Mouse (Mus musculus): Measurements from ENCODE around the gene Gxylt1. TPM values are rescaled to one million over a fixed set of nuclear protein-coding genes. Genes with fewer than 3 reads are reported as not detected.
A peak's percentile ranks its signal among the peaks of the same experiment; 100 is the strongest.
"Not testable (repeated sequence)": the region's sequence is repeated elsewhere in the genome, so short reads cannot be mapped to it uniquely, and the experiment has no call there.

Gene Gxylt1
- total RNA-seq, 2 experiments from 2014 or later = 5.0 to 5.4 TPM

DNA sequence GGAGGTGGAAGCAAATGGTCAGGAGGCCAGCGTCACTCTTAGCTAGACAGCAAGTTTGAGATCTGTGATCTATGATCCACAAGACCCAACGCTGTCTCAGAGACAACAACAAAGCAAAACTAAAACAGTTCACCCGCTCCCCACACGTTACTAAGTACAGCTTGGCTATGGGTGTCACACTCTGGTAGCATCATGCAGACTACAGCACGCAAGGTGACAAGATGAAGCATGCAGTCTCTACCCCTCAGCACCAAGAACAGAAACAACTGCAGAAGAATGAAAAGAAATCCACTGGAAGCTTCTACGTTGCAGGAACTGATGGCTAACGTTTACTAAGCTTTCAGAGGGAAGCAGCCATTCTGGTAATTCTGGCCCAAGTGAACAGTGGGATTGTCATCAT lies 11.4 kb downstream of the Gxylt1 start:
- no peak for DNase-seq

DNA sequence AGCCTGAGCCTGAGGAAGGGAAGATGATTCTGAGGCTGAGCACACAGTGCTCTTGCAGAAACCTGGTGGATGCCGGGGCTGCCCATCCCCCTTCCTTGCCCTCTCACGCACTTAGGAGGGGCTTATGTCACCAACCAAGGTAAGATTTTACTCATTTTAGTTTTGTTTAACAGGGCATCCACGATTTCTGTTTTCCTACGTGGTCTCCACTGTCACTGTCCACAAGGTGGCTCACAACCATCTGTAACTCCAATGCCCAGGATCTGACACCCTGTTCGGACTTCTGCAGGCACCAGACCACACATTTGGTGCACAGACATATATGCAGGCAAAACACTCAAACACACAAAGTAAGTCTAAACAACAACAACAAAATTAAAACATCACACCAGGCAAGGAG lies 12.2 kb downstream of the Gxylt1 start:
- DNase-seq = no peak

DNA sequence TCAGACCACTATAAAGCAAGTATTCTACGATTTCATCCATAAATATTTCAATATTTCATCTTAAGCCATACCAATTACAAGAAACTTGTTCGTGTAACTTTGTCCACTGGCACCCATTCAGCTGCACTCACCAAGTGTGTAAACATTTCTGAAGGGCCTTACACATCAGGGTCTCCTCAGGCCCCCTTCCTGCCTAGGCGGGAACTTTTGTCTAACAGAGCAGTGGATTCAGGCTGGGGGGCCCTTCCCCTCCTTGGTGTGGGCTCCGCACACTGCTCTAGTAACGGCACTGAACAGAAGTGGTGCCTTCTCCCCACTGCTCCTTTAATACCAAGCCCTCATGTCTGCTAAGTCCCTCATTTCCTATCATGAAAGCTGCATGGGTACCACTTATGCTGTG lies 12.7 kb downstream of the Gxylt1 start:
- DNase-seq = no peak

DNA sequence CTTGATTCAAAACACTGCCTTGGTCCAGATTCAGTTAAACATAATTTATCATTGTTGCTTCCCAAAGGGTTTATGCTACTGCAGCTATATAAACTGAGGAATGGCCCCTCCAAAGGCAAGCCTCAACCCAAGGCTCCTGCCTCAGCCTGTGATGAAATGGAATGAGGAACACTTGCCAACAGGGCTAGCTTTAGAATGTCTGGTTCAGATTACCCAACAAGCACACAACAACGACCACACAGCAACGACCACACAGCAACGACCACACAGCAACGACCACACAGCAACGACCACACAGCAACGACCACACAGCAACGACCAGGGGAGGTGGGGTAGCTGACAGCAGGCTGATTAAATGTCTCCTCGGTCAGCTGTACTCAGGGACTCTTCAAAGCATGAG lies 15.0 kb downstream of the Gxylt1 start:
- no peak for DNase-seq

DNA sequence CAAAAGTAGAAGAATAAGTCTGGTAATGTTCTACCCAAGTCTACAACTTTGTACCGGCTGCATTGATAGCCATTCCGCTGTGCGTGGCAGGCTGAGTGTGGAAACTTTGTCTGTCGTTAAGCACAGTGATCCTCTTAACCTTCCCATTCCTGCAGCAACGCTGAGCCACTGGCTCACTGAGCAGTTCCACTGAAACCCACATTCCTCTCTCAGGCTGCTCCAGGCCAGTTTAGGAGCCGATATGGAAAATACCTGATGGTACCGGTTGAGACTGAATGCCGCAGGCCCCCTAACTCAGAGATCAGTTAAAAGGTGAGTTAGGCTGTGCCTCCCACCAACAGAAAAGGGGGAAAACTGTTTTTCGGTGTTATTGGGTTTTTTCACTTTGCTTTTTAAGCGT lies 19.7 kb downstream of the Gxylt1 start:
- no peak for DNase-seq

DNA sequence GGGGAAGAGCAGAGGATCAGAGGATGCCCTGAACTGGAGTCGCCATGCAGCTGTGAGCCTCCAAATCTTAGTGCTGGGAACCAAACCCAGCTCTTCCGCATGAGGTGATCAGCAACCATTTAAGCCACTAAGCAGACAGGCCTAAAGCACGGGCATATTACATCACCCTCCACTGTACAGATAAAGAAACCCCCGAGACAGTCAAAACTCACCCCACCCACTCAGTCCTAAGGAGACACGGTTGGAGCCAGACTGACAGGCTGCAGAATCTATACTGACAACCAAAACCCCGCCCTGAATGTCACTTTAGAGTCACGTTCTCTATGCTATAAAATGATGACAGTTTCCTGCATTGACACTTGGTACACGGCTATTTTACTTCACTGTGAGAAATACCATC lies 21.8 kb downstream of the Gxylt1 start:
- DNase-seq = no peak

DNA sequence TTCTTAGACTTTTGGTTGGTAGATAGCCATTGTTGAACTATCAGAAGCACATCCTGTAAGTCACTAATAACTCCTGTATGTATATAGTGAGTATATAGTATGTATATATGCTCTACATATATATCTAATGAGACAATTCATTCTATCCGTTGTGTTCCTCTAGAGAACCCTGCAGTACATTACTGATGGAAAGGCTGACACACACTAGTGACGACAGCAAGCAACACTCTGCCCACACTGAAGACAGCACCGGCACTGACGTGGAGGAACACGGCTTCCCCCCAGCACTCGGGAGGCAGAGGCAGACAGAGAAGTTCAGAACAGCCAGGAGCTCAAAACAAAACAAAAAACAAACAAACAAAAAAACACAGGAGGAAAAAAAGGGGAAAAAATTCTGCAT lies 22.6 kb downstream of the Gxylt1 start:
- DNase-seq = no peak

DNA sequence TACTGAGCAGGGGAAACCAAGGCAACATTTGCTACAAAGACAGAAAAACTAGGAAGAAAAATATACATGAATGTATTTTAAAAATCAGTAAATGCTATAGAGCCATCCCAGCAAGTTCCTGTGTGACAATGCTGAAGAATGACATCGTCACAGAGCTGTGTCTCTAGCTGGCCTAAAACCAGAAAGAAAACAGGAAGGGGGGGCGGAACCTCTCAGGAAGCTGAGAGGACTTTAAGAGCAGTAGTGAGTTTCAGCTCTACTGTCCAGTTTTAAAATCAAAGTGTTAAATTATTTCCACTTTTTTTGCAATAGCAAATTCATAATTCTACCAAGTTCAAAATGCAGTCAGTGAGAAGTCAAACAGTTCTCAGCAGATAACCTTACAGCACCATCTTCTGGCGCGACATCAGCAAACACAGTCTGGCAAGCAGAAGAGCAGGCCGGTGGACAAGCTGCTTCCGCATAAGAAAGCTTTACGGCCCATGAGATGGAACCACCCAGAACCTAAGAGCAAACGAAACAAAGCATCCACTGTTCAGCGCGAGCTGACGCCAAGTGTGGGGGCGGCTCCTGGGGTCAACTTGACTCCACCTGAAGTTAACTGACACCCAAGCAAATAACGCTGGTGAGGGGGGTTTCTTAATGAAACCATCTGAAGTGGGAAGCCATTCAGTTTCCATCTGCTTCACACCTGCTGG lies 23.3 kb downstream of the Gxylt1 start:
- no peak for DNase-seq

DNA sequence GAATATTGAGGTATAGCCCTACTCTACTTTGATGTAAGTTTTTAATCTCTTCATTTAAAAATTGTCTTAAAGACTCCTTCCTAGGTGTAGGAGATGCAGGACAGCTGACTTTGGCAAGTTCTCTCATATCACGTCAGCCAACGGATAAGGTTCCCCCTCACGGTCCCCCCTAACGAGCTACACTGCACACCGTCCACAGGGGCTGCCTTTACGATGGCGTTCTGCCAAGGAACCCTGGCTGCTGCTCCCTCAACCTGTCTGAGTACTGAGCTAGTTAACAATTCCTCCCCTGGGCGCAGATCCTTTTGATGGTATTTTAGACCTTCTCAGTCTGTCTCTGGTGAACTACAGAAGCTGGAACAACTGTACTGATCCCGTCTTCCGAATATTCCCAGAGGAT lies 31.8 kb downstream of the Gxylt1 start:
- DNase-seq = no peak

DNA sequence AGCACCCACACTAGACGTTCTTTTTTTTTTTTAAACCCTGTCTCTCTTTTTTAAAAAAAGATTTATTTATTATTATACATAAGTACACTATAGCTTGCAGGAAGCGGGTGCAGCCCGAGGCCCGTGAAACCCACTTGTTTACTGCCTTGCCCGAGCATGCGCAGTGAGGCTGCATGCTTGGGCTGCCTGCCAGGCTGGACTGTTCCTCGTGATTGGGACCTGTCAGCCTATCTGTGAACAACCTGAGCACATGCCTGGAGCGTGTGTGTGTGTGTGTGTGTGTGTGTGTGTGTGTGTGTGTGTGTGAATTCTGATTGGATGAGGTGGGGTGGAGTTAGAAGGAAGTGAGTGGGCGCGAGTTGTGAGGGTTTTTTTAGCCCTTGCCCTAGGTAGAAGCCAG lies 38.5 kb downstream of the Gxylt1 start:
- not testable (repeated sequence) for DNase-seq

DNA sequence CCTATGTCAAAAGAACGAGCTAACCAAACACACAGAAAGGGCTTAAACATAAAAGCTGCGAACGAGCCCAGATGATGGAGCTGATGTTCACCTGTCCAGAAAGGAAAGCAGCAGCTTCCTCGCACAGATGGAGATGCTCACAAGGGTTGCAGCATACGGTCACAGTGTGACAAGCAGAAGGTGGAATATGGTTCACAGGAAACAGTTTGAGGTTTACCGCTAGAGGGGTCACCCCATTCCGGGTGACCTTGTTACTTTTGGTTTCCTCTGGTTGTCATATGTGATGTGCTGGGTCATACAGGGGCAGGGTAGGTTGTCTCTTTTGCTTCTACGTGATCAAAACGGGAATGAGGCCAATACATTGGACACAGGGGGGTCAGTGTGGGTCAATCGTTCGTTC lies 46.0 kb downstream of the Gxylt1 start:
- DNase-seq = no peak

DNA sequence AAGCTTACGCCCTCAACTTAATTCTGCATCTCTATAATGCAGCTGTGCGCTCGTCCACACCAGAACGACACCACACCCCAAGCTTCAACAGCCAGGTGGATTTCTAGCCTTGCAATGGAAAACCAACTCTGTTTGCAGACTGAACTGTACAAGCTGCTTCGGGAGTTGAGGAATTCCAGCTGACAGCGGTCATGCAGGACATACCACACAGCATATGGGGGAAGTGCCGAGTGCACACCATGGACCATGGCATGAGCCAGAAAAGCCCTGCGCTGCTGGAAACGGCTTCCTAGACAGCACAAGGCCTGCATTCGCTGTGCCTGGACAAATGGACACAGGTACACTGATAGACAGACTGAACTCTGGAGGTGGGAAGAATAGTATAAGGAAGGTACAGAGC lies 46.6 kb downstream of the Gxylt1 start:
- DNase-seq = no peak

DNA sequence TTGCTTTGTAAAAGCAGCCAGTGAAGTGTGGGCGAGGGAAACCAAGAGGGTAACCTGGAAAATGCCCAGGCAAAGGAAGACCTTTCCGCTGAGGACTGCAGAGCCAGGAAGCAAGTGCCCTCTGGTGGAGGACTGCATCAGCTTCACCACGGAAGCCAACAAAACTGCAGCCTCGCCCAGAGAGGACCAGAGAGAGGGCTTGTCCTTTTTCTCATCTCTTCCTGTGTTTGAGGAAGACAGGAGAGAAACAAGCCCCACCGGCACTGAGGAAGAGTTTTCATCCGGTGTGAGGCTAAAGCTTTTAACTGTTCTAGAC lies 47.3 kb downstream of the Gxylt1 start:
- DNase-seq = no peak

DNA sequence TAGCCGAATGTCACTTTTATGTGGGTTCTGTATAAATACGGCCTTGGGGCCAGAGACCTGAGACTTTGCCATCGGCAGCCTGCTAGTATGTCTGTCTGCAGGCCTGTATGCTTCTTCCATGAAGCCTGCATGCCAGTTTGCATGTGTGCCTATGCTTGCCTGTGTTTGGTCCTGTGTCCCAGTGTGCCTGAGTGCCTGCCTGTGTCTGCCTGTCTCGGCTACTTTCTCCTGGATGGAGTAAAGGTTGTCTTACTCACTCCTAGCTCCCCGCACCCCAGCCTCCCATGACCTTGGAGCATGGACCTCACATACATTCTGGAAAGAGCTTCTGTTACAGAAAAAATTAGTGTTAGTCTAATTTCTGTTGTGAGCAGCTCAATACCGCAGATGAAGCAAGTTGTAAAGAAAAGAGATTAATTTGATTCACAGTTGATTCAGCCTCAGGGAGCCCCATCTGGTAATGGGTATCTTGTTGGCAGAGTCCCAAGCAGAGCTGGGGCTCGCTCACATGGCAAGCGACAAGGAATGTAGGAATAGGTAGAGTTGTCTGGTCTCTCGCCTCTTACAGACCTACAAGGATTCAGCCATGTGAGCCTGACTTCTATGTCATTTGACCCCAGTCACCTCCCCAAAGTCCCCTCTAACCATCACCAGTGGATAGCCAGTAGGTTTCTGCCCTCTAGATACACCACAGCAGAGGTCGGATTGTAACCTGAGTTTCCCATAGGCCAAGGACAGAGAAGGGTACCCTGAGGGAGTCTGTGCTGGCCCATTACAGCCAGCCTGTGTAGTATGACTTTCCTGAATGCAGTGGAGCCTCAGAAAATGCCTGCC lies 47.8 kb downstream of the Gxylt1 start:
- no peak for DNase-seq

DNA sequence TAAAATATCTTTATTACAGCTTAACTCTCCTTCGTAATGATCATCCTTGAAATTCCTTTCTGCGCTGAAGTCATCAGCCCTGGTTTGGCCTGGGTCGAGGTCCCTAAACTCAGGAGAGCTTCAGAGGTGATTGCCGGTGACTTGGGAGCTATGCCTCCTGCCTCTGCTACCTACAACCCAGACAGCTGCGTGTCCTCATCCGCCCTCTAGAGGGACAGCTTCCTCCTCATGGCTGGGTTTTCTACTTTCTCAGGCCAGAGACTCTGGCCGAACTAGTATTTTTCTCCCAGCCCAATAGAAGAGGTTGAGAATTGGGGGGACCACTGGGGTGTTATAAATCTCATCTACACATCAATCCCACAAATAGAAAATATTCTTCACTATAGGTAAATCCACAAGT lies 52.5 kb downstream of the Gxylt1 start:
- DNase-seq = no peak

DNA sequence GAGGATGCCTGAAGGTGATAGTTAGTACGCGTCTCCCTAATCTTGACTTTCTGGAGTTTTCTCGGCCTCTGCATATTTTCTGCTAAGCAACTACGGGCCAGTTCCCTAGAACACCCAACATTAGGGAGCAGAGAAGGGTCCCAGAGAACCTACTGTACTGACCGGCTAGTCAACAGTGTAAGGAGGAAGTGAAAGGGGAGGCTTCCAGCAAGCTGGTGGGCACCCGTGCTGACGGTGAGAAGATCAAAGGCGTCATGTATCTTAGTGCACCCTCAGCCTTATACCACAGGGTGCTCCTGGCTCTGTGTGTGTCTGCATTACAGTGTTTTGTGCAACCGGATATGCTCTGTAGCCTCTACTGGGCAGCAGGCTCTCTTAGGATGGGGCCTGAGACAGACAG lies 62.4 kb downstream of the Gxylt1 start:
- no peak for DNase-seq

DNA sequence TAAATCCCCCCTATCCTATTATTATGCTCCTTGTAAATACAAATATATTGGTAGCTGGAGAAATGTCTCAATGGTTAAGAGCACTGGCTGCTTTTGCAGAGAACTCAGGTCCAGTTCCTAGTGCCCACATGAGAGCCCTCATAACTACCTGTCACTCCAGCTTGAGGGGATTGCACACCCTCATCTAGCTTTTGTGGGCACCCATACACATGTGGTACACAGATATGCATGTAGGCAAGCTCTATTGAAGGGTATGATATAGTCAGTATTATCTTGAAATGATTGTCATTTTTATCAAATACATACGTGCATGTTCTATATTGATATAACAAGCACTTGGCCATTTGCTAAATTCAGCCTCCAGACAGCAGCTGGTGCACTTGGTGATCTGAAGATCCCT lies 70.1 kb downstream of the Gxylt1 start:
- no peak for DNase-seq

DNA sequence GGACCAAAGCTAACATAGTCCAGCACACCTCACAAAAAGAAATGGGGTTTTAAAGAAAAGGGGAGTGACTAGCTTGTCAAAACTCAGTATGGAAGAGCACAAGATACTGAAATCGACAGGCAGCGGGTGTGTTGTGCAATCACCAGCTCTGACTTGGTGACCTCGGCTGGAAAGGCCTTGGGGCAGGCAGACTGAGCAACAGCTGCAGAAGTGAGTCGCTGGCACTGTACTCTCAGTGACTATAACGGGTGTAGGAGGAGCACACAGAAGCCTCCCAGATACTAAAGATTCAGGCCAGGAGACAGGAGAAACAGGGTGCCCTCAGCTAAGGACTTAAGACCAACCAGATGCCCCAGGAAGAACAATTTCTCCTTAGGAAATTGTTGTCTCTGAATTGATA lies 73.0 kb downstream of the Gxylt1 start:
- DNase-seq = peak; percentile 6

DNA sequence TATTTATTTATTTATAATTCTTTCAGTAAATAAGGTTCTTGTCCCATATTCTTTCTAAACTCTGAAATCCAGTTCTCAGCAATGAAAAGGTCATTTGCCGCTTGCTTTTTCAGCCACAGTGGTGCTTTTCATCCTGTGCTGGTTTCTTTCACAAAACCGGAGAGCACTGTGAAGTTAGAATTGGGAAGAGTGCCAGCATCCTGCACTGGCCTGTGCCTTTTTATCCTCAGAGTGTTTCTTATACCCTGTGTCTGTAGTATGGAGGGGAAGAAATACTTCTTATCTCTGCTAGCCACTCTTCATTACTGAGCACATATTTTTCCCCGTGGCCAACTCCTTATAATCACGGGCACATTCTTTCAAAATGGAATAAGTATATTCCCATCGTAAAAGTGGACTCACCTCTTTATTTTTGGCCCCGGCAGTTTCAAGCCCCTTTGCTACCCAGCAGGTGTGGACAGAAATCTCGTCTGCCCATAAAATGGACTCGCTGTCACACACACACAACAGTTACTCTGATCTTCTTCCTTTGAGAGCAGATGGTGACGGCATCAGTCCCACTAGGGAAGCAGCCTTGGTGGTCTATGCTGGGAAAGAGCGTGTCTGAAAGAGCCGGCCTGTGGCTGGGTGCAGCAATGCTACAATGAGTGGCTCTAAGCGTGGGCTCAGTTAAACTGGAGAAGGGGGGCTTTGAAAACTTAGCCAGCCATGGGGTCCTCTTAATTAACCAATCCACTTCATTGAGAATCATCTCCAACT lies 83.4 kb downstream of the Gxylt1 start:
- DNase-seq = no peak

All from gastrocnemius, postnatal 25 days (tissue).